Mouse (Mus musculus): ENCODE results near the gene Cnot10. TPM values are rescaled to one million over a fixed set of nuclear protein-coding genes. Genes with fewer than 3 reads are reported as not detected.

Cnot10 gene
- total RNA-seq, 2 experiments from 2014 or later, result 51.4 to 56.1 TPM

GRCm38 (mm10) chr9:114562919-114563751 lies 76.8 kb downstream of the Cnot10 start:
- no peak for TF ChIP-seq CTCF (conservative IDR thresholded peaks at IDR 0.05)
- DNase-seq (ENCODE audit: low spot score in 2 of 2), result no peak
- Histone ChIP-seq H3K4me3 (peak overlapping the region; percentile 54), H3K27ac (peak overlapping the region; percentile 59; the same call in 1 of the 2 replicates)

GRCm38 (mm10) chr9:114562031-114562918 lies 77.7 kb downstream of the Cnot10 start:
- Histone ChIP-seq H3K27ac (no peak overlapping the region), H3K4me3 (peak overlapping the region; percentile 51)
- no peak for TF ChIP-seq CTCF (conservative IDR thresholded peaks at IDR 0.05)
- DNase-seq (ENCODE audit: low spot score in 2 of 2), result no peak

- no peak for DNase-seq (ENCODE audit: low spot score in 2 of 2)
- Histone ChIP-seq H3K27ac (no peak overlapping the region), H3K4me3 (peak overlapping the region; percentile 35)
- TF ChIP-seq CTCF (conservative IDR thresholded peaks at IDR 0.05), result no peak
Measured at GRCm38 (mm10) chr9:114561671-114561971, 78.4 kb downstream of the Cnot10 start.

- peak overlapping the region; percentile 35 for H3K4me3 ChIP-seq
Measured at GRCm38 (mm10) chr9:114560771-114561670, 79.0 kb downstream of the Cnot10 start.

GRCm38 (mm10) chr9:114560141-114560540 lies 79.8 kb downstream of the Cnot10 start:
- TF ChIP-seq CTCF (conservative IDR thresholded peaks at IDR 0.05), result no peak
- H3K27ac ChIP-seq, result no peak overlapping the region
- no peak for DNase-seq (ENCODE audit: low spot score in 2 of 2)
- no peak overlapping the region for H3K4me3 ChIP-seq

More at GRCm38 (mm10) chr9:114560771-114561670, 79.0 kb downstream of the Cnot10 start:
- no peak overlapping the region for H3K27ac ChIP-seq
- no peak for DNase-seq (ENCODE audit: low spot score in 2 of 2)
- TF ChIP-seq CTCF (conservative IDR thresholded peaks at IDR 0.05), result no peak

- H3K4me3 ChIP-seq, result no peak overlapping the region
Measured at GRCm38 (mm10) chr9:114557086-114557485, 82.9 kb downstream of the Cnot10 start.

GRCm38 (mm10) chr9:114556276-114556855 lies 83.6 kb downstream of the Cnot10 start:
- DNase-seq (ENCODE audit: low spot score in 2 of 2), result no peak
- H3K27ac ChIP-seq, result no peak overlapping the region
- no peak overlapping the region for H3K4me3 ChIP-seq
- no peak for TF ChIP-seq CTCF (conservative IDR thresholded peaks at IDR 0.05)

More at GRCm38 (mm10) chr9:114557086-114557485, 82.9 kb downstream of the Cnot10 start:
- TF ChIP-seq CTCF (conservative IDR thresholded peaks at IDR 0.05), result no peak
- H3K27ac ChIP-seq, result no peak overlapping the region
- DNase-seq (ENCODE audit: low spot score in 2 of 2), result no peak

- H3K27ac ChIP-seq, result no peak overlapping the region
- no peak overlapping the region for H3K4me3 ChIP-seq
- no peak for TF ChIP-seq CTCF (conservative IDR thresholded peaks at IDR 0.05)
- DNase-seq (ENCODE audit: low spot score in 2 of 2), result no peak
Measured at GRCm38 (mm10) chr9:114554355-114554979, 85.5 kb downstream of the Cnot10 start.

- Histone ChIP-seq H3K27ac (no peak overlapping the region), H3K4me3 (no peak overlapping the region)
- no peak for TF ChIP-seq CTCF (conservative IDR thresholded peaks at IDR 0.05)
- no peak for DNase-seq (ENCODE audit: low spot score in 2 of 2)
Measured at GRCm38 (mm10) chr9:114553828-114554227, 86.2 kb downstream of the Cnot10 start.

- no peak overlapping the region for H3K4me3 ChIP-seq
- no peak for DNase-seq (ENCODE audit: low spot score in 2 of 2)
- no peak for TF ChIP-seq CTCF (conservative IDR thresholded peaks at IDR 0.05)
- no peak overlapping the region for H3K27ac ChIP-seq
Measured at GRCm38 (mm10) chr9:114550033-114550432, 90.0 kb downstream of the Cnot10 start.

- Histone ChIP-seq H3K4me3 (no peak overlapping the region), H3K27ac (no peak overlapping the region)
- no peak for DNase-seq (ENCODE audit: low spot score in 2 of 2)
- no peak for TF ChIP-seq CTCF (conservative IDR thresholded peaks at IDR 0.05)
Measured at GRCm38 (mm10) chr9:114549117-114549516, 90.9 kb downstream of the Cnot10 start.

- no peak overlapping the region for H3K4me3 ChIP-seq
- TF ChIP-seq CTCF (conservative IDR thresholded peaks at IDR 0.05), result no peak
- no peak for DNase-seq (ENCODE audit: low spot score in 2 of 2)
- no peak overlapping the region for H3K27ac ChIP-seq
Measured at GRCm38 (mm10) chr9:114548496-114548895, 91.5 kb downstream of the Cnot10 start.
